Mouse (Mus musculus) NIH3T3 (cell line): ENCODE measurements around the gene Ppp2r2c.
A peak's percentile ranks its signal among the peaks of the same experiment; 100 is the strongest.

Source experiments
- DNase-seq: peaks from one replicate; pipeline ENCODE4 v3.0.0-alpha.2; 2012; ENCODE audit warnings: low read depth

Ppp2r2c gene

DNA sequence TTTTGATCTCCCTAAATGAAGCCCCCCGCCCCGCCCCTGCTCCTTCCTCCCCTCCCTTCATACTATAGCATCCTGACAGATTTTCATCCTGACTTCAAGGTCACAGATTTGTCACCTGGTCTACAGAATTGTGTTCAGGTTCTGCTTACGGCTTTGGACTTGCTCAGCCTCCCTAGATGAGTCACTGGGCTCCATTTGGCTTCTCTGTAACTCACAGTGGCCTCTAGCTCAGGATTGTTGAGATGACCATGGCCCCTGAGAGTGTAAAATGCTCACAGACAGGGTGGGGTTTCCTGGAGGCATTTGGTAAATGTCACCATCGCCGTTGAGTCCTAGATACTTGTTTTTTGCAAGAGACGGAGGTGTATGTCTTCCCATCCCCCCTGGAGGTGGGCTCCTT is 2.6 kb downstream of the Ppp2r2c start:
- no peak for DNase-seq

DNA sequence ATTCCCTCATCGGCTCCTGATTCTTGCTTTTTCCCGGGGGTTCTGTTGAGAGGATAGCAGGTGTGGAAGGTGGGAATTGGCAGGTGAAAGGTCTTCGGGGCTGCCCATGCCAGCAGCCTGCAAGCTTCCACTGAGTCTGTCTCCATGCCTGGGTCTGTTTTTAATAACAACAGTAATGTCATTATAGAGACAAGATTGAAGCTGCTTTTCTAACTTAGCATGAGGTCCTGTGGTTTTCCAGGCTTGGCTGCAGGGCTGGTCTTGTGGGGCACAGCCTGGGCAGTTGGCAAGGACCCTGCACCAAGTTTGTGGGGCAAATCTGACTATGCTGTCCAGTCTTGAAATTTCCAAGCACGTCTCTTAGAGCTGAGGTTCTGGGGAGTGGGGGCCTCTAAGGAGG is 7.6 kb downstream of the Ppp2r2c start:
- no peak for DNase-seq

DNA sequence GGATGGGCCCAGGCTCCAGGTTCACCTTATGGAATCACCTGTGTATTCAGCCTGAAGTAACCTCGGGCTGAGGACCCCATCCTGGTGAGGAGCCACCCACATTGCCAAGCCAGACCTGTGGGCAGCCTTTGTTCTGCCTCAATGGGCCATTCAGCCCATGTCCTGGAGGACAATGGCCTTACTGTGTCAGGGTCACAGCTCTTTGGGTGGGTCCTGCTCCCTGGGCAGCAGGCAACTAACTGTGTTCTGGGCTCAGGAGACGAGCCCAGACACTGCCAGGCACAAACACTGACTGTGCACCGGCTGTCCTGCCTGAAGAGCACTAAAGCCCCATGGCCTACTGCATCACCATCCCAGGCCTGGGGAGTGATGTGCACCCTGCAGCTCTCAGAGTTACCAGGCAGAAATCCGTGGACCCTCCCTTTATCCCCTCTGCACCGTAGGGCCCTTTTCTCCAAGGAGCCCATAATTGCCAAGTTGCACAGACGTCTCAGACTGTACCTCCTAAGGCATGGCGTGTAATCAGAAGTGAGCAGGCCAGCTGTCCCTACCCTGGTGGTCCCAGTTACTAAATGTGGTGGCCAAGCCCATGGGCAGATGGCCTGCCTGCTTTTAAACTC is 8.6 kb downstream of the Ppp2r2c start:
- DNase-seq: no peak

DNA sequence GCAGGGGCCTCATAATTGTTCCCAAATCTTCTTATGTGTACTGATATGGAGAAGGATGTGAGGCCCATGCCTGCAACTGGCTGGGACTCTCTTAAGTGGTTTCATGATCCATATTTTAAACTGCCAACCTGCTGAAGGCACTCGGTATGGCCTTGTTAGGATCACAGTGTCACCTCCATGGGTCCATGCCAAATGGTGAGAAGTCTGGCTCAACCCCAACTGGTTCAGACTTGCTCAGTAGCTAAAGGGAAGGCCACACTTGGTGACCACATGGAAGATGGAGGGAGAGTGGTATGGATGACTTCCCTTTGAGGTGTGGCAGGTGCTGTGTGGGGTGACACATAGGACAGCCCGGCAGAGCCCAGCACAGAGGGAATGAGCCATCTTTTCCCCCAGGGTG is 9.3 kb downstream of the Ppp2r2c start:
- DNase-seq: no peak

DNA sequence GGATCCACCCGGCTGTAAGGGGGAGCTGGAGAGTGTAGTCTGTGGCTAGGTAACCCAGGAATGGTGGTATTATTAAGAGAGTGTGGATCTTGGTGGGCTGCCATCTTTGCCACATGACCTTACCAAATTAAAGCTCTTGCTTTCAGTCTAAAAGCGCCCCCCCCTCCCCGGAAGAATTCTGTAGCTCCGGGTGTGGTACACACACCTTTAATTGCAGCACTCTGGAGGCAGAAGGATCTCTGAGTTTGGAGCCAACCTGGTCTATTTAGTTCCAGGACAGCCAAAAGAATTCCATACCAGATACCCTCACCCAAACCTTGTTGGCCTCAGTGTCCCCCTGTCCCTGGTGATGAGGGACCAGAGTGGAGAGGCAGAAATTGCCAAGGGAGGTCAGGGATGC is 10.5 kb downstream of the Ppp2r2c start:
- DNase-seq: no peak

DNA sequence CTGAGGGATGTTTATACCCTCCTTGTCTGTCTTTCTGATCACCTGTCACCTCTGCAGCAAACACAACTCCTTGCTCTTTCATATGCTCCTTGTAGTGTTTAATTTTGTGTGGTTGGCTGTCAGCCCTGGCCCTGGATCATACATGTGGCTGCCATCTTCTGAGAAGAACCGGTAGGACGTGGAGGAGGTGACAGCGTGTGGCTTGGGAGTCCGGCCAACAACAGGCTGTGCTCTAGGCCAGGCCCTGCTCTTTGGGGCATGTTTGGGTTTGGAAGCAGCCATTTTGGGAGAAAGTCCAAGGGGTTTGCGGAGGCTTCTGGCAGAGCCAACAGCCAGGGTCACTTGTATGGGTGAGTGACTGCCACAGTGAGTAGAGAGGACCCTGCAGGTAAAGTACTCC is 12.3 kb downstream of the Ppp2r2c start:
- DNase-seq: no peak

DNA sequence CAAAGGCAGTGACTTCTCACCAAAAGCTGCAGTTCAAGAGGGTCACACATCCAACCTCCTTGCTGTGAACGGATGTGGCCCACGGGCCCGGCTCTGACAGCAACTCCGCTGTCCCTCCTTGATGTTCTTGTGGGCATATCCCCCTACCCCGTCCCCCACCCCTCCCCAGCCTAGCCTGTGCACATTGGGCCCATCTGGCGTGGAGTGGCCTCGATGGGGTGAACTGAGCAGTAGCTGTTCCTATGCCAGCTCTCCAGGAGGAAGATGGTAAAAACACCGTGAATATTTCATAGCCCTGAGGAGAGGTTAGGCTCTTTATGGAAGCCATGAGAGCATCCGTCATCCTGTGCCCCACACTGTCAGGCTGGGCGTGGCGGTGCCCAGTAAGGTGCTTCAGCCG is 15.2 kb downstream of the Ppp2r2c start:
- DNase-seq: no peak

DNA sequence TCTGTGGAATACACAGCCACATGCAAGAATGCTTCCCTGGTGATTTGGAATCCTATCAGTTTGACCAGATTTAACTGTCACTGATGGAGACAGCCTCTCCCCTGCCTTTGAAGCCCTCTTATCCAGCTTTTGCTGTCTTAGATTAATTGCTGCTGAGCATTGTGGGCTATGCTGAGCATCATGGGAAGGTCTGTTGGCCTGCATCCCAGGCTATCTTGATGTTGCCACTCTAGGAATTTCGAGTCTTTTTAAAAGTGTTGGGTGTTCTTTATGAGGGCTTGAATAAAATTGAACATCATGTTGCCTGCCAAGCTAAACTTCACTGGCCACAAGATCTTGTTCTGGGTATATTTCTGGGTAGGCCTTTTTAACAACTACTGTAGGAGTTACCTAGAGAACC is 16.8 kb downstream of the Ppp2r2c start:
- peak; percentile 28 for DNase-seq

DNA sequence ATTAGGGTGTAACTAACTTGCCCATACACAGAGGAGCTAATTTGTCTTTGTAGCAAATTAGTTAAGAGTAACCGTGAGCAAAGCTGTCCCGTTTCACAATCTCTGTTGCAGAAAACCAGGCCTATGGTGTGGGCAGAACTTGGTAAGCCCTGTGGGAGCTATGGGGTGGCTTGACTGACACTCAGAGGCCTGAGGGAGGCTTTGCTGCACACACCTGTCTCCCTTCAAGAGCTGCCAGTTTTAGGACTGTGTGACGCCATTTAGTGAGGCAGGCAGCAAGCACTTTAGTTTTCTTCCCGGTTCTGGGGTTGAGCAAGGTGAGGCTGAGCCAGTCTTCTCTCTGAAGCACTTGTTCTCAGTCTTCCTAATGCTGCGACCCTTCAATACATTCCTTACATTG is 17.3 kb downstream of the Ppp2r2c start:
- DNase-seq: no peak

DNA sequence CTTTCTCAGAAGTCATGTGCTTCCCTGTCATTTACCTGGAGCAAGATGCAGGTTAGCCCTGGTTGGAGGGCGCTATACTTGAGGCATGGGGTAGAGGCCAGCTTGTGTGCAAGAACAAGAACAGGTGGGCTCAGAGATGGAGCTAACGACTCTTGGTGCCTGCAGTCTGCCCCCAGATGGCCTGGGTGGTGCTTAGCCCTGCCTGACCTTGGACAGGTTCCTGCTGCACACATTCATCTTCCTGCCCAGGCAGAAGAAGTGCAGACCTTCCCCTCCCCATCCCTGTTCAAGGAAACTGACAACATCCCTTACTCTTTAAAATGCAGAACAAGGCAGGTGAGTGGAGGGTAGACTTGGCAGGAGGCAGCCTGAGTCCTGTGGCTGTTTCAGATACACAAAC is 18.0 kb downstream of the Ppp2r2c start:
- no peak for DNase-seq

DNA sequence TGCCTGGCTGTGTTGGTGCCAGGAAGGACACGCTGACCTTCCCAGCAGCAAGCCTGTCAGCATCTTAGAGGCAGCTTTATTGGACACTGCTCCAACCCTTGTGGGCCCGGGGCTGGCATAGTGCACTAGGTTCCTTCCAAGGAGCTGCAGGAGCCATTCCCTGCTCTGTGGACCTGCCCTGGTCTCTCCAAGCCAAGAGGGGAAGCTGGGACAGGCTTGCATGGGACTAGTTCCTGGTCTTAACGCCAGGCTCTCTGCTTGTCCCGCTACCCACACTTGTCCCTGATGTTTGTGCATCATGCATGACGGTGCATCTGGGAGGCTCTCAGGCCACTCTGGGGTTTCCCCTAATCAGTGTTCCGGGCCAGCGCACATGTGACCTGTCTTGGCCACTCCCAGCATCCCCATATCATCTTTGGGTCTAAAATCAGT is 18.6 kb downstream of the Ppp2r2c start:
- DNase-seq: no peak

DNA sequence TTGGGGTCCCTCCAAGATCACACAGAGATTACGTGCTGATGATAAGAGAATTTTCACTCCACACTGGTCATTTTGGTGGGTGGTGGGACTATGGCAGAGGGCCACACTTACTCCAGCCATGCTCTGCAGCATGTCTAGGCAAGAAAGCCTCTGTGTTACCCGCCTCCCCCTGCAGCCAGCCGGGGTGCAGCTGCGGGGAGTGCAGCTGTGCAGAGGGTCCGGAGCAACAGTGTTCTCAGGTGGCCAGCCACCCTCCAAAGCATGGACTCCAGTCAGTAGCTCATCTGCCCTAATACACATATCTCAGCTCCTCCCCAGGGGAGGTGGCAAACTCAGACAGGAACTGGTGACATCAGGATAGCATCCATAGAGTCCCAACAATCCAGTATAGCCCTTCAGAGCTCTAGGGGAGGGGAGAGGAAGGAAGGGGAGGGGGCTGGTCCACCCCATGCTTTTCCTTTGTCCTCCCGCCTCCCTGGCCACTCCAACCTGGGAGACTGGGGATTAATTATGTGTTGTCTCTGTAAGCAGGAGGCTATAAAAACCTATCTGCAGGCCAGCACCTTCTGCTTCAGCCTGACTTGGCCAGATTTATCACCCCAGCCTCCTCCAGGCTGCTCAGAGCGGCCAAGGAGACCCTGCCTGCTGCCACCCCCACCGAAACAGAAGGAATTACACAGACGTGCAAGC is 19.1 kb downstream of the Ppp2r2c start:
- DNase-seq: no peak

DNA sequence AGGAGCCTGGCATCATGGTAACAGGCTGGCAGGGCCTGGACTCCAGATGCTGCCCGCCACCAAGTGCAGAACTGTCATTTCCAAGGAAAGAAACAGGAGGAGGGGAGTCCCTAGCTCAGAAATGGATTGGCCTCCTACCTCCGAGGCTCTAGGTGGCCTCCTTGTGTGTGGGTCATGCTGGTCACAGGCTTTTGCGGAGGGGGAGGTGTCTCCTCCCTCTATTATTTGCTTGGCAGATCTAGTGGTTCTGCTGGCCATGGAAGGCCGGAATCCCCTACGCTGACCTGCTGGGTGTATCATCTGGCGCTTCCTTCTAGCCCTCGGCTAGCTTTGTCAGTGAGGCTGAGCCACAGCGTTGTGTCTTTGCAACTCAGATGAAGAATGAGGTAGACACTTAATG is 20.2 kb downstream of the Ppp2r2c start:
- no peak for DNase-seq

DNA sequence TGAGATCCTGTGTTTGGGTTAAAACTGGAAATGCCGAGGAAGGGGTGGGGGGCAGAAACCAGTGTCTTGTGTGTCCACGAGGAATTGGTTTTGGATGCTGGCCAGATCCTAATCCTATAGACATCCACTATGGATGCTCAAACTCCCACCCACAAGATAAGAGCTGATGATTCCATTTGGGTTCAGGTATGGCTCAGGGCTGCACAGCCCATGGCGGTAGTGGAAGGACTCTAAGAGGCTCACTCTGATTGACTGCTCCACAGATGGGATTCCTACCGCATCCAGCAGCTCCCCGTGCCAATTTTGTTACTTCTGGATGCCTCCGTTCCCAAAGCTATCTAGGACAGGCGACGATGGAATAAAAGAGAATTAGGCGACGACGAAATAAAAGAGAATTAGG is 20.6 kb downstream of the Ppp2r2c start:
- DNase-seq: no peak

DNA sequence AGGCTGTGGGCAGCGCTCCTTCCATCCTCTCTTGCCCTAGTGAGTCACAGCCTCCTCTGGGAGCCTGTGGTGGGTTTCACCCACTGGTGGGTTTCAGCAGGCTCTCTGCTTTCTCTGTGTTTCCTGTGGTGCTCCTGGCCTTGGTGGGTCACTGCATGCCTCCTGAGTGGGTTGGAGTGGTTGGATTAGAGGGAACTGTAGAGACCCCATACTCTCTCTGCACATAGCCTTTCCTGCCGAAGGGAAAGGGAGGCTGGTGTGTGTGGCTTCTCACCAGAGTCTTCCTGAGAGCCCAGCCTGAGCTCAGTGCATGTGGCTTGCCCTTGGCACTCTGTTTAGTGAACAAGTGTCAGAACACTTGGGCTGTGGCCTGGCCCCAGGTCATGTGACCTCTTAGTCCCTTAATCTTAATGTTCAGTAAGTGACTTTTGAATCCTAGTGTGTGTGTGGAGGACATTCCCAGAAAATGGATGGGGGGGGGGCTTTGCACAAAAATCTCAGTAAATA is 21.1 kb downstream of the Ppp2r2c start:
- DNase-seq: no peak

DNA sequence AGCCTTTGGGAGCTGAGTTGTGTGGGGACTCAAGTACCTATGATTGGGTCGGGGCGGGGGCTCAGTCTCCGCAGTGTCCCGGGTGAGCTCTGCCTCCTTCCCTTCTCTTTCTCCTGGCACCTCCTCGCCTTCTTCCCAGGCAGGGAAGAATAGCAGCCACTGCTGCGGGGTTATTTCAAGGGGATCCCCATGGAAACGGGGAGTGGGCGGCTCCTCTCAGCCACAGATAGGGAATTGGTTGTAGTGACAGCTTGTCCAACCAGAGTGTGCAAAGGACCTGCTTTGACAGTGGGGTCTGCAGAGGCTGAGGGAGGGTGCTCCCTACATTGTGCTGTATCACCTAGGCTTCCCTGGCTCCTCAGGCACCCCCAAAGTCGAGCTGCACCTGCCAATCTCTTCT is 22.5 kb downstream of the Ppp2r2c start:
- no peak for DNase-seq

DNA sequence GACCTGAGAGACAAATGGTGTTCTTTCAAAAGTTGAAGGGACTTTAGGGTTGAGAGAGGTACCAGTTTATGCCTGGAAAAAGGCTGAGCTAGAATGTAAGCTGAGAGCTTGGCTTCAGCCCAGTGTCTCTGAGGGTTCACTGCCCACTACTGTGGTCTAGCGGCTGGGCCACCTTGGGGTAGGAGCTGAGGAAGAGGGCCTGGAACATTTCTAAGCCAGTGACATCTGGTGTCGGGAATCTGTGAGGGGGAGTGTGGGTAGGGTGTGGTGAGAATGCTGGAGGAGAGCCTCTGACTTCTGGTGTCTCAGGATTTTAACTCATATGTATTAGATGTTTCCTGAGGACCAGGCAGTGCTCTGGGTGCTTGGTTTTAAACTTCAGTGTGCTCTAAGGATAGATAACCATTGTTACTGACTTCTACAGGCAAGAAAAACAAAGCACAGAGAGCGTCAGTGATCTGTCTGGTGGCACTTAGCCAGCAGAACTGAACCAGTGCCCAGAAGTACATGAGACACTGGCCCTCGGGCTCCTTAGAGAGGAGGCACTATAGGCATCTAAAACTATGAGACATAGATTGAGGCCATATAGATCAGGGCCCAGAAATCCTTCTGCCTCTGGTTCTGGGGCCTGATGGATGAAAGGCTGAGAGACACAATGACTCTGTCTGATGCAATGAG is 23.6 kb downstream of the Ppp2r2c start:
- DNase-seq: peak; percentile 55

DNA sequence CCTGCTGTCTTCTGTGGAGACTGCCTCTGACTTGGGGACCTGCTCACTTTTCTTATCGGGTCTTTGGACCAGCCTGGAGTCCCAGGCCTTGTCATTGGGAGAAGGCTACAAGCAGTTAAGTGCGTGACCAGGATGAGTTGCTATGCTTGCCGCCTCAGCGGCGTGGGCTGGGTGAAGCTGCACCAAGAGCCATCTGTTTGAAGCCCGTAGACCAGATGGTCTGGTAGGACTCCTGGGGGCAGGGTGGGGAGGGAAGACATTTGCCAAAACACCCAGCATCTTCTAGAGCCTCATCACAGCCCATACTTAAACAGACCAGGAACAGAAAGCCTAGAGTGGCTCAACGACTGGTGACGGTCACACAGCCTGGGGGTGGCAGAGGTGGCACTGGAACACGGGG is 24.9 kb downstream of the Ppp2r2c start:
- DNase-seq: no peak

DNA sequence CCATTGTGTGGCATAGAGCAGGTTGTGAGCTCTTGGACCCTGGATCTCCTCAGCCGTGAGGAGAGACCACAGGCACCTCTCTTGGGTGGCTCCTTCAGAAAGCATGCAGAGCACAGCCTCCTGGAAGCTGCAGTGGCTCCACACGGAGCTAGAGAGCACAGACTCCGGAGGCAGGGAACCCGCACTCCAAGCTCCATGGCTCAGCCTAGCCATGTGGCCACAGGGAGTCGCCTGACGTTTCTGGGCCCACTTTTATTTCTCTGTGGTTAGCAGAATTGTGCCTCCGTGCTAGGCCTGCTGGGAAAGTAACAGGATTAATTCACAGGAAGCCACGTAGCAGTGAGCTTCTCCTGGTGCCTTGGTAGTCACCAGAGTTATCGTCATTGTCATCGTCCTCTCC is 25.8 kb downstream of the Ppp2r2c start:
- DNase-seq: no peak

DNA sequence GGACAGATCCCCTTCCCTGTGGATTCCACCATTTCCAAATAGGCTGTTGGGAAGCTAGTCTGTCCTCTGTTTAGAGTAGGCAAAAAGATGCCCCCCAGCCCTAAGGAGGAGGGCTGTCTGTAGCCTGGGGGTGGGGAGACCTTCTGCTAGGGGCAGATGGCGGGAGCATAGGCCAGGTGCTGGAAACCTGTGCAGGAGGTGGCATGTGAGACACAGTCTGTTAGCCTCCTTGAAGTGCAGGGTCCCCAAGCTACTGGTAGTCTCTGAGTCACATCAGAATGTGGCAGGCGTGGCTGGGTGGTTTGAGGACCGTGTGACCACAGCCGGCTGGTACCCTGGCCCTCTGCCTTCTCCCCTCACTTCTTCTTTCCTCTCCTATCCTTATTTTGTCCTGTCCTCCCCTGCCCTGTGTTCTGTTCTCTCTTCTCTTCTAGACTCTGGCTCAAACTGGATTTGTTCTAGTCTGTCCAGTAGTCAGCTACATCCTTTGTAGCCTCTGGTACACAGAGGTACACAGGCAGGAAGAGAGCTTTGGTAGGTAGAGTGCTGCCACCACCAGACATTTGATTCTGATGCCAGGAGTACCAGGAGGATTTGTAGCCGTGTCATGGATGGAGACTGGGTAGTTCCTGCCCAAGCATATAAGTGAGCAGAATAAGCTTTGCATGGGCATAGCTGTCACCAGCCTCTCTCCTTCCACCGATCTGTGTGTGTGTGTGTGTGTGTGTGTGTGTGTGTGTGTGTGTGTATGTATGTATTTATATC is 26.5 kb downstream of the Ppp2r2c start:
- DNase-seq: no peak

DNA sequence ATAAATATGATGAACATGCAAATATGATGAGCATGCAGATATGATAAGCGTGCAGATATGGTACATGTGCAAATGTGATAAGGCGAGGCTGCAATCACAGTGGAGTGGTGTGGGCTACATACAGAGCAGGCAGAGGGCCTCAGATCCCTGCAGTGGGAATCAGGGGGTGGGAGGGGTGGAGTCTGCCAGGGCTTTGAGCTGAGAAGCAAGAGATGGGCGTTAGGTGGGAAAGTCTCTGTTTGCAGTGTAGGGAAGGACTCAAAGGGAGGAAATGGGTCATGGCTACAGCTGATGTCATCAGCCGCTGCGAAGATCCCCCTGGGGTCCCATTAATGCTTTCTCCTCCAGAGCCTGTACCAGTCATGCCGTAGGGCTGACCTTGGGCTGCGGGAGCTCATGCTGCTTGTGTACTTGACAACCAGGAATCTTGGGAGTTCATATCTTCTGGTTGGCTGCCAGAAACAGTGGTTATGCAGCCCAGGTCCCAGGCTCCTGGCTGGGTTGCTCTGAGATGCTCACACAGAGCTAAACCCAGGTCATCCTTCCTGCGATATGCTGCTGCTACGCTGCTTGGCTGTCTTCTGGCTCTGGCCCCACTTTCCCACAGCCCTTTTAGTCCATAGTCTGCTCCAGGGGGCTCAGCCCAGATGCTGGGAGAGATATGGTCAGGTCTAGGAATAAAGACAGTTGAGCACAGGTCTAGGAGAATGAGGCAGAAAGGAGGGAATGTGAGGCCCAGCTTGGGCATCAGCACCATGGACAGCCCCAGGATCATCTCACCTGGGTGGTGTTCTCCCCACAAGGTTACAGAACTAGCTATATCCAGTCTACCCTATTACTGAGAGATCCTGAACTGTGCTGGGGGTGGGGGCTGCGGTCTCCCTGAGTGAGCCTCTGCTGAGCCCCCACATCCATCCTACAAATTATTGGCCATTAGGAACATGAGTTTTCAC is 27.6 kb downstream of the Ppp2r2c start:
- DNase-seq: peak; percentile 13
